8 mouse cellular contexts compared by ENCODE assay signal in genomic region chr11:116523699-116524189, GRCm38 (mm10). TPM values are rescaled to one million over a fixed set of nuclear protein-coding genes. Genes with fewer than 3 reads are reported as not detected.
DNase-seq lines count a peak whose midpoint lies in the region; ATAC-seq lines count a peak whose summit lies in the region.

No protein-coding gene starts in this region.

- H3K27me3 ChIP-seq in neural tube, embryonic 13.5 days = peaks cover 4% of the 10 kb centered on the region; the same call in 1 of the 2 replicates
- peaks cover 8% of the 10 kb centered on the region for H3K27me3 ChIP-seq in kidney, embryonic 15.5 days
- H3K27me3 ChIP-seq in stomach, embryonic 16.5 days (ENCODE audit: control insufficient read depth, insufficient read depth, low read length) = no peaks in the 10 kb centered on the region

- H3K9ac ChIP-seq in neural tube, embryonic 13.5 days = 0 out of 2 replicates have a peak overlapping the region, but pooled peaks have one; percentile 5
- no peak overlapping the region for H3K9ac ChIP-seq in kidney, embryonic 15.5 days
- H3K9ac ChIP-seq in stomach, embryonic 16.5 days (ENCODE audit: low read length) = 0 out of 2 replicates have a peak overlapping the region, but pooled peaks have one; percentile 37

- peaks cover 12% of the 10 kb centered on the region for H3K4me1 ChIP-seq in neural tube, embryonic 13.5 days (replicated peaks)
- peaks cover 23% of the 10 kb centered on the region for H3K4me1 ChIP-seq in kidney, embryonic 15.5 days
- peaks cover 30% of the 10 kb centered on the region for H3K4me1 ChIP-seq in stomach, embryonic 16.5 days (ENCODE audit: control insufficient read depth, insufficient read depth, low read length)

- no peak overlapping the region for H3K4me3 ChIP-seq in neural tube, embryonic 13.5 days
- H3K4me3 ChIP-seq in kidney, embryonic 15.5 days (replicated peaks) = no peak overlapping the region
- no peak overlapping the region for H3K4me3 ChIP-seq in stomach, embryonic 16.5 days (replicated peaks; ENCODE audit: low read length)

- no peak overlapping the region for H3K4me2 ChIP-seq in neural tube, embryonic 13.5 days
- H3K4me2 ChIP-seq in kidney, embryonic 15.5 days = no peak overlapping the region
- no peak overlapping the region for H3K4me2 ChIP-seq in stomach, embryonic 16.5 days (ENCODE audit: low read depth, low read length)

- WGBS in neural tube, embryonic 13.5 days = 58% methylated on average over 5 of the region's 5 CpGs
- 51% methylated on average over 5 of the region's 5 CpGs for WGBS in kidney, embryonic 15.5 days
- 35% methylated on average over 5 of the region's 5 CpGs for WGBS in stomach, embryonic 16.5 days

- no peaks in the 10 kb centered on the region for H3K9me3 ChIP-seq in neural tube, embryonic 13.5 days
- H3K9me3 ChIP-seq in kidney, embryonic 15.5 days (replicated peaks) = no peaks in the 10 kb centered on the region
- H3K9me3 ChIP-seq in stomach, embryonic 16.5 days (replicated peaks; ENCODE audit: control insufficient read depth, low read length) = no peaks in the 10 kb centered on the region

- 0 out of 2 replicates have a peak overlapping the region, but pooled peaks have one; percentile 42 for H3K27ac ChIP-seq in neural tube, embryonic 13.5 days (replicated peaks)
- peak overlapping the region; percentile 55 for H3K27ac ChIP-seq in kidney, embryonic 15.5 days
- peak overlapping the region; percentile 80 for H3K27ac ChIP-seq in stomach, embryonic 16.5 days (ENCODE audit: low read length)

- ATAC-seq in neural tube, embryonic 13.5 days (ENCODE audit: low read depth) = no peak
- 0 out of 2 replicates have a peak, but pooled peaks have one; percentile 20 for ATAC-seq in granulocyte monocyte progenitor cell, adult 5-6 weeks (replicated peaks; ENCODE audit: poor library complexity, severe bottlenecking)
- ATAC-seq in kidney, embryonic 15.5 days (replicated peaks; ENCODE audit: low FRiP score) = no peak
- ATAC-seq in stomach, embryonic 16.5 days (ENCODE audit: insufficient read depth, low FRiP score) = peak; percentile 59

- DNase-seq in neural tube, embryonic 10.5 days (ENCODE audit: extremely low spot score, low spot score) = no peak
- DNase-seq in urinary bladder, postnatal 14 days (ENCODE audit: low spot score) = no peak
- DNase-seq in frontal cortex, postnatal 25 days (ENCODE audit: low spot score in 2 of 2) = no peak
- no peak for DNase-seq in cerebellum, adult 9-11 months

- H3K36me3 ChIP-seq in neural tube, embryonic 13.5 days = no peaks in the 10 kb centered on the region
- H3K36me3 ChIP-seq in kidney, embryonic 15.5 days = no peaks in the 10 kb centered on the region
- no peaks in the 10 kb centered on the region for H3K36me3 ChIP-seq in stomach, embryonic 16.5 days (ENCODE audit: control insufficient read depth, insufficient read depth, low read length)

RNA-seq across cellular contexts. Expression of gene Sphk1, which starts 7.0 kb away (rescaled TPM):
- polyA plus RNA-seq in neural tube, embryonic 13.5 days (2015; fragmentation: Nextera tagmentation; extraction: Ambion mirVana) = 3.7 and 6.1 TPM in 2 replicates
- not detected in 2 replicates for total RNA-seq in granulocyte monocyte progenitor cell, adult 5-6 weeks (2014; fragmentation: Nextera tagmentation)
- not detected in 2 replicates for total RNA-seq in granulocyte monocyte progenitor cell, adult 5-6 weeks (2017)
- 4.1 and 6.3 TPM in 2 replicates for polyA plus RNA-seq in kidney, embryonic 15.5 days (2015; fragmentation: Nextera tagmentation; extraction: Ambion mirVana)
- polyA plus RNA-seq in stomach, embryonic 16.5 days (2015; fragmentation: Nextera tagmentation; extraction: Ambion mirVana) = 12.4 and 15.3 TPM in 2 replicates

RNA-seq across cellular contexts. Expression of gene Prpsap1, which starts 29.7 kb away (rescaled TPM):
- 177 and 178 TPM in 2 replicates for polyA plus RNA-seq in neural tube, embryonic 13.5 days (2015; fragmentation: Nextera tagmentation; extraction: Ambion mirVana)
- 79.6 and 83.4 TPM in 2 replicates for total RNA-seq in granulocyte monocyte progenitor cell, adult 5-6 weeks (2014; fragmentation: Nextera tagmentation)
- total RNA-seq in granulocyte monocyte progenitor cell, adult 5-6 weeks (2017) = 26.0 and 53.2 TPM in 2 replicates
- 196 and 208 TPM in 2 replicates for polyA plus RNA-seq in kidney, embryonic 15.5 days (2015; fragmentation: Nextera tagmentation; extraction: Ambion mirVana)
- 190 and 195 TPM in 2 replicates for polyA plus RNA-seq in stomach, embryonic 16.5 days (2015; fragmentation: Nextera tagmentation; extraction: Ambion mirVana)

RNA-seq across cellular contexts. Expression of gene Ube2o, which starts 57.5 kb away (rescaled TPM):
- 20.1 and 24.6 TPM in 2 replicates for polyA plus RNA-seq in neural tube, embryonic 13.5 days (2015; fragmentation: Nextera tagmentation; extraction: Ambion mirVana)
- 5.2 and 6.8 TPM in 2 replicates for total RNA-seq in granulocyte monocyte progenitor cell, adult 5-6 weeks (2014; fragmentation: Nextera tagmentation)
- total RNA-seq in granulocyte monocyte progenitor cell, adult 5-6 weeks (2017) = 5.4 and 6.6 TPM in 2 replicates
- polyA plus RNA-seq in kidney, embryonic 15.5 days (2015; fragmentation: Nextera tagmentation; extraction: Ambion mirVana) = 7.3 and 7.4 TPM in 2 replicates
- polyA plus RNA-seq in stomach, embryonic 16.5 days (2015; fragmentation: Nextera tagmentation; extraction: Ambion mirVana) = 4.8 and 5.1 TPM in 2 replicates

RNA-seq across cellular contexts. Expression of gene Qrich2, which starts 57.7 kb away (rescaled TPM):
- not detected in 2 replicates for polyA plus RNA-seq in neural tube, embryonic 13.5 days (2015; fragmentation: Nextera tagmentation; extraction: Ambion mirVana)
- total RNA-seq in granulocyte monocyte progenitor cell, adult 5-6 weeks (2014; fragmentation: Nextera tagmentation) = not detected in 2 replicates
- total RNA-seq in granulocyte monocyte progenitor cell, adult 5-6 weeks (2017) = not detected in 2 replicates
- 0.14 and 0.30 TPM in 2 replicates for polyA plus RNA-seq in kidney, embryonic 15.5 days (2015; fragmentation: Nextera tagmentation; extraction: Ambion mirVana)
- 0.20 and 0.53 TPM in 2 replicates for polyA plus RNA-seq in stomach, embryonic 16.5 days (2015; fragmentation: Nextera tagmentation; extraction: Ambion mirVana)

Comparison
In these comparisons a context has a peak if more than half of its experiments do, and no peak if none do; other contexts are left out.
1. ATAC-seq: peak in granulocyte monocyte progenitor cell, adult 5-6 weeks (single experiment) and stomach, embryonic 16.5 days (single experiment); none in neural tube, embryonic 13.5 days (single experiment) and kidney, embryonic 15.5 days (single experiment).
2. Peak in every context shown above with its lines, with median percentiles within 50 percentile points of each other: H3K27ac ChIP-seq.